Mouse (Mus musculus) cortical plate, adult 2 months (tissue): ENCODE measurements around the gene Phf23.

Experiments used
- CTCF ChIP-seq: fragments of 200-500 bp; IDR thresholded peaks from 2 replicates; pipeline ENCODE4 v1.5.1; 2011; ENCODE audit warnings: mild to moderate bottlenecking, control low read depth, low read length; ENCODE audit not compliant: insufficient read depth; ENCODE audit errors: extremely low read depth
- POLR2A ChIP-seq: fragments of 200-500 bp; IDR thresholded peaks from 2 replicates; pipeline ENCODE4 v1.6.1; 2011; ENCODE audit warnings: mild to moderate bottlenecking, low read length, control low read depth; ENCODE audit not compliant: insufficient read depth; ENCODE audit errors: extremely low read depth

GRCm38 (mm10) chr11:69968793-69969192 lies 26.8 kb upstream of the Phf23 start:
- no peak for TF ChIP-seq CTCF
- no peak for TF ChIP-seq POLR2A
